Mouse (Mus musculus) embryonic fibroblast, embryonic 13.5 days (primary cell): ENCODE results near the gene Robo2.

Experiments
- CTCF ChIP-seq: IDR thresholded peaks from 2 replicates; pipeline ENCODE4 v1.5.1; 2011; ENCODE audit warnings: mild to moderate bottlenecking, control low read depth, low read length, moderate library complexity, borderline replicate concordance; ENCODE audit not compliant: insufficient read depth
- POLR2A ChIP-seq: IDR thresholded peaks from 2 replicates; pipeline ENCODE4 v1.6.1; 2011; ENCODE audit warnings: low read depth, mild to moderate bottlenecking, control low read depth, low read length, moderate library complexity

DNA sequence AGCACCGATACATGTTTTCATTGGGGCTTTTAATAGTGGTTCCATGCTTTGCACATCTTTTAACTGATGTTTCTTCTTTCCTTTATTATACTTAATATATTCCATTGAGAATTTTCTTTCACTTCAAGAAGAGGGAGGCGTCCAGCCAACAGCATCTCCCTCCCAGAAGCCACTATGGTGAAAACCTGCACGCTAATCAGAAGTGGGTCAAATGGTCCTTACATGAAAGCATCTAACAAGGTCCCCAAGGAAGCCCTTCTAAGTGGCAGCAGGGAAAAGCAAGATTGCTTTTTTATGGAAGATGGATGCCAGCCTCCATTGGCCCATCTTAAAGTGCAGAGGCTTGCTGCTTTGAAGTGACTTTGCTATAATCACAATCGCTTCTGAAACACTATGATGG lies 300.5 kb downstream of the Robo2 start:
- TF ChIP-seq CTCF (no peak), POLR2A (no peak)
